Mouse (Mus musculus): Measurements from ENCODE around the gene Epb41l5. TPM values are rescaled to one million over a fixed set of nuclear protein-coding genes. Genes with fewer than 3 reads are reported as not detected.

The Epb41l5 gene
- polyA plus RNA-seq, 1 experiment from 2014 or later, result 43.7 TPM

DNA sequence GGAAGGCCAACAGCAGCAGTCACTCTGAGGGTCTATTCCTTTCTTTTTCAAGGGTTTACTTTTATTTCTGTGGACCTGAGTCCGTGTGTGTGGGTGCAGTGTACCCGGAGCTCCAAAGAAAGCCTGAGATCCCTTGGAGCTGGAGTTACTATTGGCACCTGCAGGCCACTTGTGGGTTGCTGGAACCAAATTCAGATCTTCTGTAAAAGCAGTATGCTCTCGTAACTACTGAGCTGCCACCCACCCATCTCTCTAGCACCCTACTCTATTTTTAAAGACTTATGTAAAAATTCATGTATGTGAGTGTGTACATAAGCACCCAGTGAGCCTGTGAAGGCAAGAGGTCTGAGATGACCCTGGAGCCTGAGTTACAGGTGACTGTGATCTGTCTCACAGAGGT lies 43.4 kb downstream of the Epb41l5 start:
- H3K27ac ChIP-seq (ENCODE audit: low read length), result no peak overlapping the region
- no peak for ATAC-seq (ENCODE audit: low read depth)
- no peak overlapping the region for H3K4me2 ChIP-seq (ENCODE audit: low read depth, low read length)
- H3K9me3 ChIP-seq (ENCODE audit: control insufficient read depth, low read length), result no peaks in the 10 kb centered on the region
- H3K4me1 ChIP-seq (replicated peaks; ENCODE audit: control insufficient read depth, insufficient read depth, low read length), result no peaks in the 10 kb centered on the region
- no peak overlapping the region for H3K4me3 ChIP-seq (ENCODE audit: low read length)
- no peaks in the 10 kb centered on the region for H3K27me3 ChIP-seq (ENCODE audit: control insufficient read depth, insufficient read depth, low read depth, low read length)
- WGBS, result 86% methylated on average over 3 of the region's 3 CpGs
- no peak overlapping the region for H3K9ac ChIP-seq (ENCODE audit: low read length)
- H3K36me3 ChIP-seq (ENCODE audit: control insufficient read depth, insufficient read depth, low read length), result no peaks in the 10 kb centered on the region

DNA sequence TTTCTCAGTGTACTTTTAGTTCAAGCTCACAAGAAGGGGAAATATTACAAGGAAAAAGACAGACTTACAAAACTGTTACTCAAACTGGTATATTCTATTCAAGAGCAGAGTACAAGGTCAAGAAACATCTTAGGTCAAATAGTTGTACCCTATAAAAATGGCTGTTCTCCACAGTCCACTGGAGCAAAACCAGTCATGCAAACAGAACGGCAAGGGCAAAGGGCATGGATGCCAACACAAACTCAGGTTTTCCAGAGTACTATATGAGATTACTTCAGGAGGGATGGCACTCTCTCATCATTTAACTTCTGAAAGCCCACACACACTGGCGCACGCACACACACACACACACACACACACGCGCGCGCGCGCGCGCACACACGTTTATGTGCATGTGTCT lies 46.4 kb downstream of the Epb41l5 start:
- Histone ChIP-seq H3K36me3 (ENCODE audit: control insufficient read depth, insufficient read depth, low read length) (no peaks in the 10 kb centered on the region; the same call in 1 of the 2 replicates), H3K9me3 (ENCODE audit: control insufficient read depth, low read length) (no peaks in the 10 kb centered on the region), H3K9ac (ENCODE audit: low read length) (no peak overlapping the region), H3K27ac (ENCODE audit: low read length) (no peak overlapping the region), H3K4me1 (replicated peaks; ENCODE audit: control insufficient read depth, insufficient read depth, low read length) (no peaks in the 10 kb centered on the region), H3K4me3 (ENCODE audit: low read length) (no peak overlapping the region), H3K27me3 (ENCODE audit: control insufficient read depth, insufficient read depth, low read depth, low read length) (no peaks in the 10 kb centered on the region), H3K4me2 (ENCODE audit: low read depth, low read length) (no peak overlapping the region)
- WGBS, result 95% methylated on average over 12 of the region's 12 CpGs
- ATAC-seq (ENCODE audit: low read depth), result no peak

DNA sequence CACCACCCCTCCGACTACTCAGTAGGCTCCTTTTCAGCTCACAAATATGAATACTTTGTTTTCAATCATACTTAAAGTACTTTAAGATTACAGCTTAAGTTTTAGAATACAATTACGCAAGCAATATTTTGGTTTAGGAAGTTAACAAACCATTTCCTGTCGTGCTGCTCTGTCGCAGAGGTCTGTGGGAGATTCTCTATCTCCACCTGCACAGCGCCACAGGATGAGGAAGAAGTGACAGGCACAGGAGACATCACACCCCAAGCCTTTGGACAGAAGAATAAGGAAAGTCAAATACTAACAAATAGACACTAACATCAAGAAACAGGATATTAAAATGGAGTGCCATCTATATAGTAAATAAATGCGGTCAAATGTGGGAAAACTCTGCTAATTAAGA lies 49.9 kb downstream of the Epb41l5 start:
- no peak overlapping the region for H3K4me3 ChIP-seq (ENCODE audit: low read length)
- WGBS, result 75% methylated on average over 6 of the region's 6 CpGs
- H3K9me3 ChIP-seq (ENCODE audit: control insufficient read depth, low read length), result no peaks in the 10 kb centered on the region
- no peak overlapping the region for H3K27ac ChIP-seq (ENCODE audit: low read length)
- H3K27me3 ChIP-seq (ENCODE audit: control insufficient read depth, insufficient read depth, low read depth, low read length), result no peaks in the 10 kb centered on the region
- peaks cover 5% of the 10 kb centered on the region; the same call in 1 of the 2 replicates for H3K36me3 ChIP-seq (ENCODE audit: control insufficient read depth, insufficient read depth, low read length)
- 0 out of 2 replicates have a peak, but pooled peaks cover 2% of the 10 kb centered on the region for H3K4me1 ChIP-seq (replicated peaks; ENCODE audit: control insufficient read depth, insufficient read depth, low read length)
- H3K9ac ChIP-seq (ENCODE audit: low read length), result no peak overlapping the region
- no peak for ATAC-seq (ENCODE audit: low read depth)
- H3K4me2 ChIP-seq (ENCODE audit: low read depth, low read length), result no peak overlapping the region

DNA sequence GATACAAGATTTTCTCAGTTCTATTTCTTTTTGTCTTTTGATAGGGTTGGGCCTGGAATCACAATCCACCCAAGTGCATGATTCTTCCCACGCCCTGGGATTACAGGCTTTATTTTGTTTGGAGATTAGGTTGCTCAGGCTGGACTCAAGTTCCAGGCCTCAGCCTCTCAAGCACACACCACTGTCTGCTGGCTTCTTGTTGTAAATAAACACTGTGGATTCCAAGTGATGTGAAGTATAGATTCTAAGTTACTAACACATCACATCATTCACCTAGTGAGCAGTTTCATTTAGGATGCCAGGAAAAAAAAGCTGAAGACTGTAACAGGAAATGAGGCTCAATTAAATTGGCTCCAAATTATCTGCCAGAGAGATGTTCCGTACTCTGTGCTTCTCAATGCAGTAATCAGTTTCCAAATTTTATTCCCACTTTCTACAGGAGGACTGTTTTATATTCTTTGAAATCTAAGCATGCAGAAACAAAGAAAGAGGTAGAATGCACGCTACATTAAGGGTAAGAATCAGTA lies 51.8 kb downstream of the Epb41l5 start:
- WGBS, result 52% methylated on average over 3 of the region's 3 CpGs

DNA sequence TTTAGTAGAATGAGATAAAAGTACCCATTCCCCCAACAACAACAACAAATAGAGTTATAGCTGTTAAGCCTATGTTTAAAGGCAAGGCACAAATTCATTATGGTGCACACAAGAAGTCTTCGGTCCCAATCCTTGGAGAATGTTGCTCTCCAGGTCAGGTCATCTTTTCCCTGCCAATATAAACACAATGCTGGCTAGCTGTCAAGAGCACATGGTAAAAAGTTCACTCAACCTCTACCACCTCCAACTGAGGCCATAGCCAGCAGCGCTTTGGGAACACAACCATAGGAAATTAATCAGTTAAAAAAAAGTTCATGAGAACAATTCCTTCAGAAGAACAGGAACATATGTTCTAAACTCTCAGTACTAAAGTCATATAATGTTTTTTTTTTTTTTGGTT lies 58.8 kb downstream of the Epb41l5 start:
- 0 out of 2 replicates have a peak, but pooled peaks have one; percentile 28 for ATAC-seq (ENCODE audit: low read depth)
- Histone ChIP-seq H3K4me2 (ENCODE audit: low read depth, low read length) (no peak overlapping the region), H3K9me3 (ENCODE audit: control insufficient read depth, low read length) (no peaks in the 10 kb centered on the region), H3K4me1 (replicated peaks; ENCODE audit: control insufficient read depth, insufficient read depth, low read length) (no peaks in the 10 kb centered on the region), H3K36me3 (ENCODE audit: control insufficient read depth, insufficient read depth, low read length) (no peaks in the 10 kb centered on the region), H3K27me3 (ENCODE audit: control insufficient read depth, insufficient read depth, low read depth, low read length) (no peaks in the 10 kb centered on the region), H3K27ac (ENCODE audit: low read length) (no peak overlapping the region), H3K9ac (ENCODE audit: low read length) (no peak overlapping the region), H3K4me3 (ENCODE audit: low read length) (no peak overlapping the region)
- WGBS, result 63% methylated on average over 2 of the region's 2 CpGs

More for the DNA sequence above, 51.8 kb downstream of the Epb41l5 start:
- H3K4me3 ChIP-seq (ENCODE audit: low read length), result no peak overlapping the region
- peak; percentile 90 for ATAC-seq (ENCODE audit: low read depth)
- no peak overlapping the region for H3K4me2 ChIP-seq (ENCODE audit: low read depth, low read length)
- H3K36me3 ChIP-seq (ENCODE audit: control insufficient read depth, insufficient read depth, low read length), result peaks cover 5% of the 10 kb centered on the region; the same call in 1 of the 2 replicates
- no peak overlapping the region for H3K9ac ChIP-seq (ENCODE audit: low read length)
- H3K27ac ChIP-seq (ENCODE audit: low read length), result peak overlapping the region; percentile 73
- no peaks in the 10 kb centered on the region for H3K9me3 ChIP-seq (ENCODE audit: control insufficient read depth, low read length)
- no peaks in the 10 kb centered on the region for H3K27me3 ChIP-seq (ENCODE audit: control insufficient read depth, insufficient read depth, low read depth, low read length)
- H3K4me1 ChIP-seq (replicated peaks; ENCODE audit: control insufficient read depth, insufficient read depth, low read length), result 0 out of 2 replicates have a peak, but pooled peaks cover 2% of the 10 kb centered on the region

DNA sequence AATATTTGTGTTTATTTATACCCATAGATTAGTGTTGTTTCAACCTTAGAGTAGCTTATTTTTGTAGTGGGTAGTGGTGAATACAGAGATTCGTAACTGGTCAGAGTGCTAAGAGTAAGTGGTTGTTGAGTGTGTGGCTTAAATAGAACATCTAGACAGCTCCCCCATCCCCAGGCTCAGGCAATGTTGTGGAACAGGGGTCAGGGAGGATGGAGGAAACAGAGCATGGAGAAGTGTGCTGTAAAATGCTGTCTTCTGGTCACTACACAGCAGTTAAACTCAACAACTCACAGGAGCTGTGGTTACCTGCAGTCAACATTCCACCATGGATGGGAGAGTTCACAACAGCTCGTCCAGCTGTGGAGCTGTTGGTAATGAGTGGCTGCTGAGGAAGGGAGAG lies 63.8 kb downstream of the Epb41l5 start:
- Histone ChIP-seq H3K36me3 (ENCODE audit: control insufficient read depth, insufficient read depth, low read length) (no peaks in the 10 kb centered on the region), H3K27me3 (ENCODE audit: control insufficient read depth, insufficient read depth, low read depth, low read length) (no peaks in the 10 kb centered on the region), H3K9me3 (ENCODE audit: control insufficient read depth, low read length) (no peaks in the 10 kb centered on the region), H3K27ac (ENCODE audit: low read length) (no peak overlapping the region), H3K9ac (ENCODE audit: low read length) (no peak overlapping the region), H3K4me1 (replicated peaks; ENCODE audit: control insufficient read depth, insufficient read depth, low read length) (no peaks in the 10 kb centered on the region), H3K4me2 (ENCODE audit: low read depth, low read length) (no peak overlapping the region), H3K4me3 (ENCODE audit: low read length) (no peak overlapping the region)
- WGBS, result 86% methylated on average over 2 of the region's 2 CpGs
- no peak for ATAC-seq (ENCODE audit: low read depth)

DNA sequence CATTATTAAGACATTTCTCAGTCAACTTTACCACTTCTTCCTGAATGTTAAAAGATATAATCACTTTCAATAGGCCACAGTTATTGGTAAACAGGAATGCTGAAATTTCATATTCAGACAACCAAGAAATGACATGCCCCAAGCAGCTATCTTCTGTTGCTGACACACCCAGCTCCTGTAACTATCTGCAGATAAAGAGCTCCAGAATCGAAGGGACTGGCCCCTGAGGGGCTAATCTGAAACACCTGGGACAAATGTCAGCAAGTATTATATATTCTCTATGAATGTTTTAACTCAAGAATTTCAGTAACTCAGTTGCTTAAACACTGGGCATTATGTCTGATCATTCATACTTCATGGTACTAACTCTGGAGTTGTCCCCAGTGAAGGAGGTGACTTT lies 78.7 kb downstream of the Epb41l5 start:
- 67% methylated on average over 1 of the region's 1 CpGs for WGBS
- no peak for ATAC-seq (ENCODE audit: low read depth)
- Histone ChIP-seq H3K4me1 (replicated peaks; ENCODE audit: control insufficient read depth, insufficient read depth, low read length) (no peaks in the 10 kb centered on the region), H3K27ac (ENCODE audit: low read length) (no peak overlapping the region), H3K9ac (ENCODE audit: low read length) (no peak overlapping the region), H3K27me3 (ENCODE audit: control insufficient read depth, insufficient read depth, low read depth, low read length) (no peaks in the 10 kb centered on the region), H3K4me2 (ENCODE audit: low read depth, low read length) (no peak overlapping the region), H3K36me3 (ENCODE audit: control insufficient read depth, insufficient read depth, low read length) (peaks cover 2% of the 10 kb centered on the region; the same call in 1 of the 2 replicates), H3K4me3 (ENCODE audit: low read length) (no peak overlapping the region), H3K9me3 (ENCODE audit: control insufficient read depth, low read length) (no peaks in the 10 kb centered on the region)

DNA sequence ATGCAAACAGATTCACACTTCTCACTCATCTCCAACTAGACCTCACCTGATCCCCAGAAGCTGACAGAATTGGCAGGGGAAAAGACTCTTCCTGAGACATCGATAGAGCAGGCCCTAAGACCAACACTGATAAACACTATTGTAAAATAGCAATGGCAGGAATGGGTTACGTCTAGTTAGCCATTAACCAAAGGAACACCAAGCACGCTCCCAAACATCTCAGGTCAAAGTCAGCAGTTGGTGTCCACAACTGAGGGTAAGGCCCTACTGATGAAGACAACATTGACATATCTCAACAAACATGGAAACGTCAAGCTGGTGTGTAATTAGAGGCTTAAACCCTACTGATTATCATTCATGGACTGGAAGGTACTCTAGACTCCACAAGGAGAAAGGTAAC lies 83.3 kb downstream of the Epb41l5 start:
- ATAC-seq (ENCODE audit: low read depth), result no peak
- Histone ChIP-seq H3K4me2 (ENCODE audit: low read depth, low read length) (no peak overlapping the region), H3K27ac (ENCODE audit: low read length) (no peak overlapping the region), H3K9me3 (ENCODE audit: control insufficient read depth, low read length) (no peaks in the 10 kb centered on the region), H3K4me1 (replicated peaks; ENCODE audit: control insufficient read depth, insufficient read depth, low read length) (no peaks in the 10 kb centered on the region), H3K9ac (ENCODE audit: low read length) (no peak overlapping the region), H3K27me3 (ENCODE audit: control insufficient read depth, insufficient read depth, low read depth, low read length) (no peaks in the 10 kb centered on the region), H3K4me3 (ENCODE audit: low read length) (no peak overlapping the region), H3K36me3 (ENCODE audit: control insufficient read depth, insufficient read depth, low read length) (peaks cover 2% of the 10 kb centered on the region; the same call in 1 of the 2 replicates)
- 83% methylated on average over 4 of the region's 4 CpGs for whole genome bisulfite sequencing

DNA sequence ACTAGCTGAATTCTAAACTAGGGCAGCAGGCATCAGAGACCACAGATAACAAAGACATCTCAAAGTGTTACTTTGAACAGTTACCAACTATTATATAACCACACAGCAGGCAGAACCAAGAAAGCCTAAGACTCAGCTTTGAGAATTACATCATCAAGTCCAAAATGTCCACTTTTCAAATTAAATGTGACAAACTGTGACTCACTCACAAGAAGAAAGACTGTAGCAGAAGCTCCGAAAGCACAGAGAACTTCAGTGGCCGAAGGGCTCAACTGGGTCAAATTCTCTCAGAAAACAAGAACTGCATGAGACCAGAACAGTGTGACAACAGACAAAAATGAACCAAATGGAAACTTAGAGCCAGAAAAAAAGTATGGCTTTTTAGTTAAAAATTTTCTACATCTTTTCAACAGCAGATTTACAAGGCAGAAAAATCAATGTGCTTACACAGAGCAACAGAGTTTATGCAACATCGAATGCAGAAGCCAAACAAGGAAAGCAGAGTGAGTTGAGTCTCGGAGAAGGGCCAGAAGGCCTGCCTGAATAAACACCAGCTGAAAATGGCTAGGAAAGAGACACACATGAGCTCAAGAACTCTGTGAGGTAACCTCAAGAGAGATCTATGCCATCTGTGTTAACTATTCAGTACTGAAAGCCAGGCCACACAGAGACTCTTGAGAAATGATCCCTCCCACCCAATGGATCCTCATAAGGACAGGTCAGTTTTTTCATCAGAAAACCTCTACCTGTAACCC lies 91.0 kb downstream of the Epb41l5 start:
- Histone ChIP-seq H3K27me3 (ENCODE audit: control insufficient read depth, insufficient read depth, low read depth, low read length) (no peaks in the 10 kb centered on the region), H3K9me3 (ENCODE audit: control insufficient read depth, low read length) (no peaks in the 10 kb centered on the region), H3K36me3 (ENCODE audit: control insufficient read depth, insufficient read depth, low read length) (no peaks in the 10 kb centered on the region), H3K4me3 (ENCODE audit: low read length) (no peak overlapping the region), H3K9ac (ENCODE audit: low read length) (no peak overlapping the region), H3K27ac (ENCODE audit: low read length) (no peak overlapping the region), H3K4me2 (ENCODE audit: low read depth, low read length) (no peak overlapping the region), H3K4me1 (replicated peaks; ENCODE audit: control insufficient read depth, insufficient read depth, low read length) (no peaks in the 10 kb centered on the region)
- 84% methylated on average over 4 of the region's 4 CpGs for WGBS
- ATAC-seq (ENCODE audit: low read depth), result no peak

All from lung, embryonic 16.5 days (tissue).